Mouse (Mus musculus): Measurements from ENCODE around the gene Ube2h.

The Ube2h gene

DNA sequence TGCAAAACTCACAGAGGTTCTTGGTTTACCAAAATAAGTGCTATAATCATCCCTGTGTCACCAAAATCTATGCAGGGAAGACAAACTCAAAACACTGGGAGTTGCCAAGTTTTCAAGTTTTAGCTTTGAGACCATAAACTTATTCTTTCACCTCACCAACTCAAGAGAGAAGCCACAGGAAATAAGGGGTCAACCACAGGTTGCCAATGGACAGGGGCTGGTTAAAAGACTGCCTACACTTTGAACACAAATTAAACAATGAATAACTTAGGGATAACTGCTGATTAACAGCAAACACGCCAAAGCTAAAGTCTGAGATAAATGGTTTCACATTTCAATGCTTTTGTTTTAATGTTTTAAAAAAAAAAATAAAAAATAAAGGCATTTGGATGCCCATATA lies 5.2 kb downstream of the Ube2h start:
- no peak for DNase-seq (ENCODE audit: low spot score)

DNA sequence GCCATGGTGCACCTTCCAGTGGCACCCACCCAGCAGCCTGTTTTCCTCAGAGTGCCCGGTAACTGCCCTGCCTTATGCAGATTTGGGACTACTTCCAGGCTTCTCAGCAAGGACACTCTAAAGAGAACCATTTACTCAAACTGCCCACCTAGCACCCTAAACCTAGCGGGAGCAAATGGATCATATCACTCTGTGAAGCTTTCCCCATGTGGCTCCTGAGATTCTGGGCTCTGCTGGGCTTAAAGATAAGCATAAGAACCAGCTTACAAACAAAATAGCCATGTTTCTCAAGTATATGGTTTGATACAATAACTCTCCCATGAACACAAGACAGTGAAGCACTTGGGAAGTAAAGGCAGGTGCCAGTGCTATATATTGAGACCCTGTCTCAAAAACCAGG lies 11.8 kb downstream of the Ube2h start:
- DNase-seq (ENCODE audit: low spot score) = no peak

DNA sequence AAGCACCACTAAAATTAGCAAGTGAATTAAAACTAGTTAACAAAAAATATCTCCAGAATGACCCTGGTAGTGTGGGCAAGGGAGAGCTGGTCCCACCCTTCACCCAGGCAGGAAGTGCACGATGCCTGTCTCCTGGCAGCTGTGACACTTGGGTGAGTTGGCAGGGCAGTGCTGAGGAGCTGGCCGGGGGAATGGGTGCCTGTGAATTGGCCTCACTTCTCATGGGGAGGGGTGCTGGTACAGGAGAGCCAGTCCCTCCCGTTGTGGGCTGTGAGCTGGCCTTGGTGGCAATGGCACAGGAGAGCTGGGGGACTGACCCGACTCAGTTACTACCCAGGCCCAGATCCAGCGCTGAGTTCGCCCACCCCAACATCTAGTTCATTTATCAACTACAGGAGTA lies 16.4 kb downstream of the Ube2h start:
- no peak for DNase-seq (ENCODE audit: low spot score)

DNA sequence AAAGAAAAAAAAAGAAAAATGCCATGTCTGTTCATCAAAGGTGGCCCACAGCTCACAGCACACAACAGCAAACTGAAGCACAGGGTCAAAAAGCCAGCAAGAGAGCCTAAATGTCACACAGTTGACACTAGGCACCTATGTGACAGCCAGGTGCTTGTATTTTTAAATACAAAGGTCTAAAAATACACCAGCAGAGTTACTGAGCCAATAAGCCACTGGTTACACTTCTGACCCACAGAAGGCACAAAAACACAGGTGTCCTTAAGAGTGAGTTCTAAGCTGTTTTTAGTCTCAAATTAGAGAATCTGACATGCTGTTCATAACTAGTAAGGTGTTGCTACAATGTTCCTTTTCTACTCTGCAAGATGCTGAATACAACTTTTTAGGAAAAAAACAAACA lies 17.7 kb downstream of the Ube2h start:
- no peak for DNase-seq (ENCODE audit: low spot score)

DNA sequence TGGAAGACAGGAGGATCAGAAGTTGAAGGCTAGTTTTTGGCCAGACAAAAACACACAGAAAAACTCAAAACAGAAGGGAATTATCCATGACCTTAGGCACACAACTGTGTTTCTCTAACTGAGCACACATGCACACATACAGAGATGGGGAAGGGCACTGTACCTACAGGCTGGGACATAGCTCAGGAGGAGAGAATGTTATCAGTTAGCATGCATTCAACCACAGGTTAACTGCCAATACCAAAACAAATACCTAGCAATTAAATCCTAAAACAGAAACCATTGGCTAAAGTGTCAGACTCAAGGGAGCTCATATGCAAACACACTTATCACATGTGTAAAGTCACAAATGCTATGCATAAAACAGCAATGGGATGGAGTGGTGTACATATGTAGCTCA lies 20.2 kb downstream of the Ube2h start:
- no peak for DNase-seq (ENCODE audit: low spot score)

DNA sequence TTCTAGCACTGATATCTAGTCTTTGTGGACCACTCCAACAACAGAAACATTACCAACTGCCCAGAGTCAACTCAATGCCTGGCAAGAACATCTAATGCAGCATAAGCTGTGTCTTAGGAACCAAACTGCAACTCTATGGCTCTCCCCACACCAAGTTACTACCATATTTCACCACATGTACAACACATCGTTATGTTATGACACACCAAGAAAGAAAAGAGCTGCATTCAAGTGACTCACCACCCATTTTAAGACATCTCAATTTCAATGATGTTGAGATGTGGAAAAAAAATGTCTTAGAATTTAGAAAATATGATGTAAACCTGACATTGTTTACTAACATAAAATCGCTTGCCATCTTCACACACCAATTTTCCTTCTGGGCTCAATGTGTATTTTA lies 22.0 kb downstream of the Ube2h start:
- no peak for DNase-seq (ENCODE audit: low spot score)

DNA sequence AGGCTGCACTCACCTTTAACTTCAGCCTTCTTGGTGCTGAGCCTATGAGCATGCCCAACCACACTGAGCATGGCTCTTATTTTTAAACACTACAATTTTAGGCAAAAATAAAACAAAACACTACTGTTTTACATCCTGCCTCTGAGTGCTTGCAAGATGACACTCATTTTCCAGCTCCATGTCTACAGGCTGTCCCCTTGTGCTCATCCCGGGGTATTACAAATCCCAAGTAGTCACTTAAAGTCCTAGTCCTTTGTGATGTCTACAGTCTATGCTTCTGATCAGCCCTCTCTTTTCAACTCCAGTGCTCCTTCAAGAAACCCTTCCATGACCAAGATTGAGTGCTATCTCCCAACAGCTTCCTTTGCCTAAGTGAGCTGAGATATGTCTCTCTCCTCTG lies 26.0 kb downstream of the Ube2h start:
- DNase-seq (ENCODE audit: low spot score) = no peak

DNA sequence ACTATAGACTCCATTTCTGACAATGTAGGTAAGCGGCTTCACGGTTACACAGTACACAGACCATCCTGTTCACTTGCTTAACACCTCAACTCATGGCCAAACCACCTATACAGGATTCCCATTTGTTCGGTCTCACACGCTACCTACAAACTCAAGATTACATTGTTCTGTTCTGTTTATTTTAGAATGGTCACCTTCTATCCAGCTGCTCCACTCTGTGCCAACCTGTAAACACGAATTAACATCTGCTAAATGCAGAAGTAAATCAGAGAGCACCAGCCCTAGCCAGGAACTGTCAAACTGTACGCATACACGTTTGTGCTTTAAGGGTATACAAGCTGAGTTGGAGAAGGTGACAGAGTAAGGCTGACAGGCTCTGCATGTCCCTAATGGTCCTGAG lies 27.5 kb downstream of the Ube2h start:
- no peak for DNase-seq (ENCODE audit: low spot score)

DNA sequence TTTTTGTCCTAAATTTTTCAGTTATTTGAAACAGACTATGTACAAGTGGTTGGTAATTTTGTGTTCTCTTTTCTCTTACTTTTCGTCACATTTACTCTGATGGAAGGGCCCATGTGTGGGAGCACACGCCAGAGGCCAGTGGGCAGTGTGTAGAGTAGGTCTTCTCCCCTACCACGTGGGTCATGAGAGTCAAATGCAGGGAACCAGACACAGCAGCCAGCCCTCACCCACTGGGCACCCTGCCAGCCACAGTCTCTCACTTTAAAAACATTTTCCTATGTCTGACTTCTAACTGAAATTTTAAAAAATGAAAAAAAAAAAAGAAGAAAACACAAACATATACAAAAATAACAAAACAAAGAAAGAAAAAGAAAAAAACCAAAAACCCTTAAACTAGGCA lies 28.0 kb downstream of the Ube2h start:
- no peak for DNase-seq (ENCODE audit: low spot score)

DNA sequence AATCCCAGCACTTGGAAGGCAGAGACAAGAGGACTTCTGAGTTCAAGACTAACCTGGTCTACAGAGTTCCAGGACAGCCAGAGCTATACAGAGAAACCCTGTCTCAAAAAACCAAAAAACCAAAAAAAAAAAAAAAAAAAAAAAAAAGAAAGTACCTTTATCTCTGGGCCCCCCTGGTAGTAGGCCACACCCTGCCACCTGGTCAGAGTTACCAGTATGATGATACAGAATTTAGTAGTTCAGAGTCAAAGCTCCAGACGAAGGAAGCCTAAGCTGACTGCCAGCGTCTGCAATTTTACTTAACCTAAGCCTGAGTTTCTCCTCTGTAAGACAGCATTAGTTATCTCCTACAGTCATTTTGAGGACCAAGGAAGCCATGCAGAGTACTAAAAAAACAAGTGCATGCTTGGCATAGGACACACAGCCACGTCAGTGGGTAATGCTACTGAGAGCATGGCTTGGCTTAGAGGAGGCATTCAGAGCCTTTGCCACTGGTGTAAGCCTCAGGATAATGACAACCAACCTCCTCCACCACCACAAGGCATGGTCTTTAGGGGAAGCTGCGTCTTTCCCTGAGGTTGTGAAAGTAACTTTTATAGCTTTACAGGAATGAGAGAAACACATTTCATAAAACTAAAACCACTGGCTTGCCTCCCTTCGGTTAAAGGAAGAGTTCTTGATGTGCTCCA lies 29.0 kb downstream of the Ube2h start:
- no peak for DNase-seq (ENCODE audit: low spot score)

DNA sequence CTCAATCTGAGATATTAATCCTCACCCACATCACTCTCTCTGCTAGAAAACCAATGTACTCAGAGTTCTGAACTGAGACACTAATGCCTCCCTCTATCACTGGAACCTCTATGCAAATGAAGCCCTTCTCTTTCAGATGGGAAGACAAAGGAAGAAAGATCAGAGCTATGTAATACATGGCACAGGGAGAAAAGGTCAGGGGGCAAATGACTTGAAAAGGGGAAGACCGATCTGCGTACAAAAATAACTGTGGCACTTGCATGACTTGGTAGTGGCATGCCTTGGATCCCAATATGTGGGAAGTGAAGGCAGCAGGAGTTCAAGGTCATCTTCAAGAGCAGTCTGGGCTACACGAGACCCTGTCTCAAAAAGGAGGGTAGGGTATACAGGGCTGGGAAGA lies 31.4 kb downstream of the Ube2h start:
- no peak for DNase-seq (ENCODE audit: low spot score)

DNA sequence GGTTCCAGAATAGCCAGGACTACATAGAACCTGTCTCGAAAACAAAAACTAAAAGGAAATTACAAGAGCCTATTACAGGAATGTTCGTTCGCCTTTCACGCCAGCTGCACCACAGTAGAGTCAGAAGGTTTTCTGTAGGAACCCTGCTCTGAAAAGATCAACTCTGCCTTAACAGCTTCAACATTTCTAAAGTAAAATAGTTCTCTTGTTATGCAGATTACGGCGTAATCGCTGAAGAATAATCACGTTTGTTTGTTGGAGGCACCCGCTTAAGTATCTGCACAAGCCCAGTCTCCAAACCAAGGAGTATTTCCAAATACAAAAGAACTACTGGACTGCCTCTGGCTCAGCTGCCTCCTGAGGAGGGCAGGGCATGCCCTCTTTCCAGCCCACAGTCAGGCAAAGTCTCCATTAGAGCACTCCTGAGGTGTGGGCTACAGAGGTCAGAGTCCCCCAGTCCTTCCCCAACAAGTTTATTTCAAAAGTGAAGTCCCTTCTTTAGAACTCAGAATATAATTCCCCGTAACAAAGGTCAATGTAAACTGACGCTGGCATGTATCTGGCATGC lies 31.9 kb downstream of the Ube2h start:
- DNase-seq (ENCODE audit: low spot score) = no peak

DNA sequence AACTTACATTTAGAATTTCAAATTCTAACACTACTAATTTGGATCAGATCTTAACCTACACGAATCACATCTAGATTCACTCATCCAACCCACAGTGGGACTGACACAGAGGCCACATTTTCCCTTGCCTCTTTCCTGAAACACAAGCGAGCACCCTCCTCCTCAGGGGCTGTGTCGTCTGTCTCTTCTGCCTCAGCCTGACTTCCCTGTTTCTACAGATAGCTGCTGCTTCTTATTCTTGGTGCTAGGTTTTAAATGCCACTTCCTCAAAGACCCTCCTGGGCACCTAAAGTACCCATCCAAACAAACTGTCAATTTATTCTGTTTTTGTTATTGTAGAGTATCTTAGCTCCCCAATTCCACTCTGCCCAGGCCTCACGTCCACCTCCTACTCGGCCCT lies 34.5 kb downstream of the Ube2h start:
- no peak for DNase-seq (ENCODE audit: low spot score)

DNA sequence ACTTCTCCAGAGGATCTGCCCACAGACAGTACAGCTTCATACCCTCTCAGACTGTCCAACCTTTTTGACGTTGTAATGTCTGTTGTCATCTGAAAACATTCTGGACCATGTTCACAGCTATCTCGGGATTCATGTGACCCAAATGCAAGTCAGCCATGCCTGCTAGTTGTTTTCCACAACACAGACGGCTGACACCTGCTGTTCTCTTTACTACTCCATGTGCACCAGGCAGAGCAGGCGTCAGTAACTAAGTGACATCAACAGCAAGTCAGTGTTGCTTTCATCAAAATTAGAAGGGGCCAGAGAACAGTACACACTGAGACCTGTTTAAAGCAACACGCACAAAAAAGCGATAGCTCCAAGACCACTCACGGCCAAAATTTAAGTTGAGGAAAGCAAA lies 36.9 kb downstream of the Ube2h start:
- DNase-seq (ENCODE audit: low spot score) = no peak

DNA sequence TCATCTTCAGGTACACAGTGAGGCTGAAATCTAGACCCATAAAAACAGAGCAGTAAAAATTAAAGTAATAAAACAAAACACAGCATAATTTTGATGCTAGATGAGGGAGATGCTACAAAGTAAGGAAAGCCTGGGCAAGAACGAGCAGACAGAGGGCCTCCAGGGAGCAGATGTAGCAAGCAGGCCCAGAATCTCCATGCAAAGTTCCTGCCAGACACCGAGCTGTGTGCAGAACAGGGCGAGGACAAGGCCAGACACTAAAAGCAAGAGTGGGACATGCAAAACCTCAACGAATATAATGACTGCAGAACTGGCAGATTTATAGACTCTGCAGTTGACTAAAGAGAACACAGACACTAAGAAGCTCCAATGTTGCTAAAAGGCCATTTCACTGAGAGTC lies 38.9 kb downstream of the Ube2h start:
- DNase-seq (ENCODE audit: low spot score) = no peak

DNA sequence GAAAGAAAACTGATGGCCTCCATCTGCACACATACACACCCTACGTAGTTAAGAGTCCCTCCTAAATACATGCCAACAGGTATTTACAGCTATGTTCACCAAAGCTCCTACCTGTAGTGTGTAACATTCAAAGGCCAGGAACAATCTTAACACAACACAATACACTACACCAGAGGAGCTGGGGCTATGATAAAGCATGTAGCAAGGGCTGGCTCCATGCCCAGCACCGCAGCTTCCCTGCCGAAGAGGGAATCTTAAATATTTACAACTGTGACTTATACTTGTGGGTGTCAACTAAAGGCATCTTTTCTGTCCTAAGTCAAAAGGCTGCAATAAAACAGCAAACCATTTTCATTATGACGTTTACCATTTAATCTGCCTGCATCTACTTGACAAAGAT lies 41.3 kb downstream of the Ube2h start:
- DNase-seq (ENCODE audit: low spot score) = no peak

DNA sequence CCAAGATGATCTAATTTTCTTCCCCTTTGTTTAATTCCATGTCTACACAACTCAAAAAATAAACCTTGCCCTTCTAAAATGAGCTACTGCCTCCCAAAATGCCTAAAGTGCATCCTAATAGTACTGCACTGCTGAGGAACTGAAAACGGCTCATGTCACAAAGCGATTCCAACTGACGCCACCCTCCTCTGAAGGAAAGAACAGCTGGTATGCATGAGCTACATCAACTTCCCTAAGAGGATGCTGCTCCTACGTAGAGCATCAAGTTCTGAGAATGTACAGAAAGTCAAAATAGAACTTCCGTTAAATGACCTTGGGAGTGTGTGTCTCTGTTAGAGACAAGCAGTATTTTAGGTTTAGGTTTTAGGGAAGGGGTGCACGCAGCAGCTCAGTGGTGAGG lies 45.1 kb downstream of the Ube2h start:
- no peak for DNase-seq (ENCODE audit: low spot score)

DNA sequence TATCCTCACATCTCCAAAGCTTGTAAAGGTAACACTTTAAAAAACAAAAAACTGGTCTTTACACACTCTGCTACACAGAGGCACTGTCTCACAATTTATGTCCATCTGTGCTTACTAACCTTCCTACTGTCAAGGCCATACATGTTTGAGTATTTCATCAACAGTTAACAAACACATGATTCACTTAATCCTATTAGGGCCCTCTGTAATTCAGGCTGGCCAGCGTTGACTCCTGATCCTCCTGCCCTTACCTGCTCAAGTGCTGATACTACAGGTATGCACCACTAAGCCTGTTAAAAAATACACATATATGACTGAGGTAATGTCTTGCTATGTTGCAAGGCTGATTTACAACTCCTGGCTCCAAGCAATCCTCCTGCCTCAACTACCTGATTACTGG lies 46.4 kb downstream of the Ube2h start:
- no peak for DNase-seq (ENCODE audit: low spot score)

DNA sequence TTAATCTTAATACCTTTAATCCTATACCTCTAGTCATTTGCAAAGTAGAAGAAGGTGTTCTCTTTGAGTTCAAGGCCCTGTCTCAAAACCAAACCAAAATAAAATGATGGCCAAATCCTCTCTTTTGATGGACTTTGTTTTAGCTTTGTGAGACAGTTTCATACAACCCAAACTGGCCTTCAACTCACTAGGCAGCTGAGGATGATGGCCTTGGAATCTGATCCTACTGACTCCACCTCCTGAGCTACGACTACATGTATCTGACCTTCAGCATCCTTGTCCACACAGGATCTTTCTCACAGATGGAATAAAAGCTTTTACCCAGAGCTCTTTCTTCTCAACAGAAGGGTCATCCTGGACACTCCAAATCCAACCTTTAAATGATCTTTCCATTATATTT lies 48.5 kb downstream of the Ube2h start:
- no peak for DNase-seq (ENCODE audit: low spot score)

DNA sequence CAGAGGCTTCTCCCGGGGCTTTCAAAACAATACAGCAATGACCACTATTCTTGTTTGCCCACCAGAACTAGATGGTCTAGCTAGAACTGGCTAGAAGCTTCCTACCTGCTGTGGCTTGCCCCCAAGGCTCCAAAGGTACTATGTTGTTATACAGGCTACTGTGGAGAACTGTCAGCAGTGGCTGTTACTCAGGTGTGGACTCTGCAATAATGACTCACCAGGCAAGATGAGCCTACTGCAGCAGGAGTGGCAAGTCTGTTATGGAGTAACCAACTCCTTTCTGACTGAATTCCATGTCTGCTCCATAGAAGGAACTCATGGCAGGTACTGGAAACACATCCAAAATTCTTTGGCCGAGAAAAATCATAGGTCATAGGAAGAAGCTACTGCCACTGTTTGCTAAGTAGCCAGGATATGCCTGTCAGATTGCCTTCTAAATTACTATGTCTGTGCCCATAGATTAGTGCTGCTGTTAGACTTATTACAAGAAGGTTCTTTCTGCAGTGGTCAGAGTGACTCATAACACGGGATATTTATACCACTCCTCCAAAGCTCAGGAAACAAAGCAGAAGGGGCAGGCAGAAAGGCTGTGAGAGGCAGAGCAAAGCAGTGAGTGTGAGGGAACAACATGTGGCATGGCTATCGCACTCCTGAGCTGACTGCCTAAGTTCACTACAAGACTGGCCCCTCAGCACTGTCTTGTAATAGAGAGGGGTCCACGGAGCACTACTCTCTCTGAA lies 51.9 kb downstream of the Ube2h start:
- no peak for DNase-seq (ENCODE audit: low spot score)

DNA sequence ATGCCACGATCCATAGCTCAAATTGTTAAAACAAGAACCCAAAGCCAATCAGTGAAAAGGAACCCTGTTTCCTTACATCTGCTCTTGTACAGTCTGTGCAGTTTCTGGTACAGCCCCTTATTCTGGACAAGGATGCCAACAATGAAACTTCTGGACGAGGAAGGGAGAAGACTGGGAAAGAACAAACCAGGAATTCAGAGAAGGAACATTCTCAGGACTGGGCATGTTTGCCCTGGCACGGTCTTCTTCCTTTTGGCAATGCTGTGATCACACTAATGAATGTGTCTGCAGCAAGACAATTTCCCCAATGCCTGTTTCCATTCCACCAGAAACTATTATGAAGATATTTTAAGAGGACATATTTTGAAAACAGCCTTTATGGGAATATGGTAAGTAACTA lies 55.6 kb downstream of the Ube2h start:
- DNase-seq (ENCODE audit: low spot score) = no peak

DNA sequence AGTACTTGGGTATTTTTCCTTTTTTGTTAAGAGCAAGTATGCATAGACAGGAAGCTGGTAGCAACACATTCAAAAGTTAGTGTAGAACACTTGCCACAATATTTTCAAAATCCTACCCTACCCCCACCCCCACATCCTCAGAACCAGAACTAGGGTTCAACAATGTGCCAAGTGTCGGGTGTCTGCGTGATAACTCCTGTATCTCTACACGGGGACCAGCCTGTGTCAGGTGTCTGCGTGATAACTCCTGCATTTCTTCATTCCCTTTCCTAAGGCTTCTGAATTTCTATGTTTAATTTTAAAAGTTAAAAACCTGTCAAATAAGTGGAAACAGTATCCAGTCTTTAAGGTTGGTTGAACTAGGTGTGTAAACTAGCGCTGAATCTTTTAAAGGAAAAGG lies 58.4 kb downstream of the Ube2h start:
- DNase-seq (ENCODE audit: low spot score) = no peak

DNA sequence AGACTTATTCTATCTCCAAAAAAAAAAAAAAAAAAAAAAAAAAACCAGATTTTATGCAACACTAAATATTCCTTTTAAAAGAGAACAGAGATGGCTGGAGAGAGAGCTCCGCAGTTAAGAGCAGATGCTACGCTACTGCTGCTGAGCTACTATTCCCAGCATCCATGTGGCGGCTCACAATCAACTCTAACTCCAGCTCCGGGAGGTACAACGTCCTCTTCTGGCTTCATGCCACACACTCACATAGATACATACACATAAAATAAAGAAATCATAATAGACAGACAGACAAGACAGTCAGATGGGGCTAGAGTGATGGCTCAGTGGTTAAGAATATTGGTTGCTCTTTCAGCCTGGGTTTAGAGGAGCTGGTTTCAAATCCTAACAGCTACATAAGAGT lies 58.9 kb downstream of the Ube2h start:
- no peak for DNase-seq (ENCODE audit: low spot score)

Data from spleen, adult 12 weeks (tissue).